Mouse (Mus musculus): ENCODE results near the gene Fcrlb.
"Not testable (repeated sequence)": the region's sequence is repeated elsewhere in the genome, so short reads cannot be mapped to it uniquely, and the experiment has no call there.

Fcrlb gene

GRCm38 (mm10) chr1:170912891-170913615 is at the start of gene Fcrlb:
Gene Fcrlb, minus strand, starts transcription at chr1:170912941.
- no peak for DNase-seq (ENCODE audit: low spot score)

GRCm38 (mm10) chr1:170962301-170962700 is 49.6 kb upstream of the Fcrlb start:
- DNase-seq (ENCODE audit: low spot score): no peak

GRCm38 (mm10) chr1:170961101-170961500 is 48.4 kb upstream of the Fcrlb start:
- DNase-seq (ENCODE audit: low spot score): no peak

GRCm38 (mm10) chr1:170959791-170960190 is 47.0 kb upstream of the Fcrlb start:
- DNase-seq (ENCODE audit: low spot score): no peak

GRCm38 (mm10) chr1:170958225-170958624 is 45.5 kb upstream of the Fcrlb start:
- DNase-seq (ENCODE audit: low spot score): no peak

- DNase-seq (ENCODE audit: low spot score): no peak
Observed at GRCm38 (mm10) chr1:170953192-170953591, 40.5 kb upstream of the Fcrlb start.

- DNase-seq (ENCODE audit: low spot score): no peak
Observed at GRCm38 (mm10) chr1:170950772-170951171, 38.0 kb upstream of the Fcrlb start.

GRCm38 (mm10) chr1:170944908-170945307 is 32.2 kb upstream of the Fcrlb start:
- DNase-seq (ENCODE audit: low spot score): not testable (repeated sequence)

GRCm38 (mm10) chr1:170944151-170944550 is 31.4 kb upstream of the Fcrlb start:
- DNase-seq (ENCODE audit: low spot score): not testable (repeated sequence)

- no peak for DNase-seq (ENCODE audit: low spot score)
Observed at GRCm38 (mm10) chr1:170939255-170939654, 26.5 kb upstream of the Fcrlb start.

- DNase-seq (ENCODE audit: low spot score): no peak
Observed at GRCm38 (mm10) chr1:170934383-170934782, 21.6 kb upstream of the Fcrlb start.

- no peak for DNase-seq (ENCODE audit: low spot score)
Observed at GRCm38 (mm10) chr1:170933940-170934339, 21.2 kb upstream of the Fcrlb start.

- no peak for DNase-seq (ENCODE audit: low spot score)
Observed at GRCm38 (mm10) chr1:170933386-170933920, 20.7 kb upstream of the Fcrlb start.

- DNase-seq (ENCODE audit: low spot score): no peak
Observed at GRCm38 (mm10) chr1:170932043-170932442, 19.3 kb upstream of the Fcrlb start.

- no peak for DNase-seq (ENCODE audit: low spot score)
Observed at GRCm38 (mm10) chr1:170929245-170929644, 16.5 kb upstream of the Fcrlb start.

- DNase-seq (ENCODE audit: low spot score): no peak
Observed at GRCm38 (mm10) chr1:170928467-170928866, 15.7 kb upstream of the Fcrlb start.

- no peak for DNase-seq (ENCODE audit: low spot score)
Observed at GRCm38 (mm10) chr1:170927378-170927777, 14.6 kb upstream of the Fcrlb start, which contains the start of gene Fcrla. Gene Fcrla, minus strand, starts transcription at chr1:170927583.

- peak; percentile 37 for DNase-seq (ENCODE audit: low spot score)
Observed at GRCm38 (mm10) chr1:170926941-170927340, 14.2 kb upstream of the Fcrlb start.

GRCm38 (mm10) chr1:170924485-170924884 is 11.7 kb upstream of the Fcrlb start:
- DNase-seq (ENCODE audit: low spot score): no peak

- DNase-seq (ENCODE audit: low spot score): no peak
Observed at GRCm38 (mm10) chr1:170919308-170919707, 6.6 kb upstream of the Fcrlb start.

GRCm38 (mm10) chr1:170915657-170916056 is 2.9 kb upstream of the Fcrlb start:
- DNase-seq (ENCODE audit: low spot score): no peak

GRCm38 (mm10) chr1:170911907-170912660 is 657 bp downstream of the Fcrlb start:
- DNase-seq (ENCODE audit: low spot score): peak; percentile 68

- no peak for DNase-seq (ENCODE audit: low spot score)
Observed at GRCm38 (mm10) chr1:170908341-170908740, 4.4 kb downstream of the Fcrlb start.
